Mouse (Mus musculus) CH12.LX (cell line): ENCODE measurements around the gene 1700037H04Rik. TPM values are rescaled to one million over a fixed set of nuclear protein-coding genes. Genes with fewer than 3 reads are reported as not detected.
A peak's percentile ranks its signal among the peaks of the same experiment; 100 is the strongest.

ENCODE experiments used
- DNase-seq: peaks from one replicate; pipeline ENCODE4 v3.0.0-alpha.2; 2013; ENCODE audit errors: extremely low read depth
- H3K27ac ChIP-seq: 2 replicates; pipeline ENCODE4 v1.5.1; 2012; ENCODE audit warnings: low read depth, mild to moderate bottlenecking, control low read depth, moderate library complexity; ENCODE audit not compliant: insufficient read depth
- H3K27me3 ChIP-seq: replicated peaks from 2 replicates; pipeline ENCODE3; 2012; ENCODE audit warnings: inconsistent platforms
- H3K36me3 ChIP-seq, 2 experiments: replicated peaks in 1 of 2; 2 replicates each; pipeline versions ENCODE3 to v1.6.1; 2012; ENCODE audit warnings: inconsistent platforms in 1 of 2, low read length in 1 of 2, mild to moderate bottlenecking in 1 of 2, mixed read lengths in 1 of 2, moderate library complexity in 1 of 2; ENCODE audit not compliant: control insufficient read depth in 1 of 2, insufficient read depth in 1 of 2
- H3K4me1 ChIP-seq, 2 experiments: 2 replicates each; pipeline ENCODE4 v1.6.1; 2012; ENCODE audit warnings: inconsistent platforms in 1 of 2, moderate library complexity in 1 of 2; ENCODE audit not compliant: insufficient read depth in 2 of 2, control insufficient read depth in 1 of 2
- H3K4me2 ChIP-seq: 2 replicates; pipeline ENCODE4 v1.6.1; 2012; ENCODE audit warnings: low read depth, mild to moderate bottlenecking, control low read depth; ENCODE audit not compliant: poor library complexity, insufficient read depth, severe bottlenecking
- H3K4me3 ChIP-seq, 3 experiments: fragments of 150-350 bp in 1 of 3; sonication (generic) in 1 of 3; replicated peaks in 1 of 3; 2 replicates each; pipeline versions ENCODE3 to v1.5.1; 2011 to 2012; ENCODE audit warnings: low read depth in 2 of 3, low read length in 2 of 3, mild to moderate bottlenecking in 2 of 3, moderate library complexity in 2 of 3, control low read depth in 1 of 3, improper control_type of control experiment in 1 of 3, inconsistent platforms in 1 of 3, mixed read lengths in 1 of 3; ENCODE audit not compliant: poor library complexity in 1 of 3
- H3K79me2 ChIP-seq: replicated peaks from 2 replicates; pipeline ENCODE4 v1.6.1; 2012; ENCODE audit warnings: mild to moderate bottlenecking, moderate library complexity; ENCODE audit not compliant: control insufficient read depth, poor library complexity, insufficient read depth, severe bottlenecking; ENCODE audit errors: extremely low read depth
- H3K9ac ChIP-seq: 2 replicates; pipeline ENCODE4 v1.6.1; 2012; ENCODE audit warnings: low read depth, mild to moderate bottlenecking, control low read depth, moderate library complexity; ENCODE audit not compliant: insufficient read depth
- H3K9me3 ChIP-seq: replicated peaks from 2 replicates; pipeline ENCODE3; 2012; ENCODE audit warnings: low read length, inconsistent platforms, mixed read lengths
- ELF1 ChIP-seq: IDR thresholded peaks from 2 replicates; pipeline ENCODE4 v1.6.1; 2014; ENCODE audit warnings: low read depth, mild to moderate bottlenecking, inconsistent platforms, low read length, improper control_type of control experiment
- HCFC1 ChIP-seq: IDR thresholded peaks from 2 replicates; pipeline ENCODE4 v1.6.1; 2012; ENCODE audit warnings: low read depth, mild to moderate bottlenecking, inconsistent platforms, low read length, improper control_type of control experiment
- JUN ChIP-seq: IDR thresholded peaks from 2 replicates; pipeline ENCODE4 v1.6.1; 2011; ENCODE audit warnings: low read depth, mild to moderate bottlenecking, low read length, improper control_type of control experiment, moderate library complexity; ENCODE audit not compliant: insufficient read depth
- KAT2A ChIP-seq: IDR thresholded peaks from 2 replicates; pipeline ENCODE4 v1.6.1; 2012; ENCODE audit warnings: low read length, improper control_type of control experiment, inconsistent platforms; ENCODE audit not compliant: insufficient replicate concordance
- MAX ChIP-seq: IDR thresholded peaks from 2 replicates; pipeline ENCODE4 v1.6.1; 2011; ENCODE audit warnings: low read length, improper control_type of control experiment
- MXI1 ChIP-seq: IDR thresholded peaks from 2 replicates; pipeline ENCODE4 v1.6.1; 2011; ENCODE audit warnings: mild to moderate bottlenecking, low read depth, low read length, improper control_type of control experiment
- NELFE ChIP-seq: IDR thresholded peaks from 2 replicates; pipeline ENCODE4 v1.6.1; 2011; ENCODE audit warnings: low read depth, low read length, improper control_type of control experiment
- POLR2A ChIP-seq: IDR thresholded peaks from 2 replicates; pipeline ENCODE4 v1.6.1; 2011; ENCODE audit warnings: low read depth, mild to moderate bottlenecking, improper control_type of control experiment, low read length
- SIN3A ChIP-seq: IDR thresholded peaks from 2 replicates; pipeline ENCODE4 v1.6.1; 2012; ENCODE audit warnings: low read length, improper control_type of control experiment, inconsistent platforms
- TBP ChIP-seq: conservative IDR thresholded peaks from 2 replicates; pipeline ENCODE4 v1.6.1; 2011; ENCODE audit warnings: low read depth, low read length, improper control_type of control experiment
- UBTF ChIP-seq: IDR thresholded peaks from 2 replicates; pipeline ENCODE4 v1.6.1; 2012; ENCODE audit warnings: low read depth, mild to moderate bottlenecking, inconsistent platforms, low read length, improper control_type of control experiment, moderate library complexity
- USF2 ChIP-seq: conservative IDR thresholded peaks from 2 replicates; pipeline ENCODE4 v1.6.1; 2011; ENCODE audit warnings: low read depth, low read length, improper control_type of control experiment
- ZMIZ1 ChIP-seq: IDR thresholded peaks from 2 replicates; pipeline ENCODE4 v1.6.1; 2012; ENCODE audit warnings: low read depth, mild to moderate bottlenecking, inconsistent platforms, low read length, improper control_type of control experiment
- dilution Hi-C: fragments of 300-500 bp; cut with MboI; formaldehyde crosslinking; loops from 2 replicates; pipeline ENCODE4 v1.14.3; 2020; ENCODE audit warnings: low sequenced_read_pairs; ENCODE audit not compliant: extremely low pct_unique_long_range_greater_than_20kb, extremely low pct_ligation_motif_present
- in situ Hi-C: fragments of 300-500 bp; cut with MboI; formaldehyde crosslinking; loops from 3 replicates; pipeline ENCODE4 v1.14.3; 2019; ENCODE audit warnings: low sequenced_read_pairs, low pct_ligation_motif_present, low pct_unique_long_range_greater_than_20kb, mixed read lengths
- polyA plus RNA-seq: library from polyadenylated mRNA; unstranded; fragments of >175 nt; gene quantifications from 2 replicates; pipeline ENCODE4 v1.2.1, GENCODE M21; 2012; ENCODE audit warnings: low read depth; ENCODE audit not compliant: insufficient read length
- total RNA-seq, 2 experiments: library from RNA; depleted of rRNA; stranded (reverse); fragments of 300-350 nt in 1 of 2; fragments of >200 nt in 1 of 2; gene quantifications; 2 replicates each; pipeline ENCODE4 v1.2.3; 2012 to 2014

Gene 1700037H04Rik
- total and polyA plus RNA-seq, 3 experiments = 16.0 to 40.0 (median 36.5) TPM

GRCm38 (mm10) chr2:131186771-131187601 lies 27.1 kb upstream of the 1700037H04Rik start, which contains the start of the genes Cdc25b and Spef1:
Gene Cdc25b, plus strand, starts transcription at chr2:131186949.
Gene Spef1, minus strand, starts transcription at chr2:131187282.
- Histone ChIP-seq H3K79me2 (no peaks in the 10 kb centered on the region), H3K36me3 (peaks cover 0 to 10% of the 10 kb centered on the region in 2 experiments), H3K9ac (peak within 1 kb of the TSS; percentile 65; the same call in 1 of the 2 replicates), H3K4me1 (peaks cover 23 to 51% of the 10 kb centered on the region in 2 experiments), H3K4me2 (peak within 1 kb of the TSS; percentile 93), H3K4me3 (peak within 1 kb of the TSS; percentile 46 to 82 (median 78)), H3K9me3 (no peaks in the 10 kb centered on the region), H3K27me3 (peaks cover 4% of the 10 kb centered on the region), H3K27ac (no peak within 1 kb of the TSS)
- peak; percentile 80 for DNase-seq
- in situ Hi-C loops = no loop called here
- dilution Hi-C loops = no loop called here
- TF ChIP-seq ELF1 (peak; percentile 56), HCFC1 (no peak), ZMIZ1 (0 out of 2 replicates have a peak, but pooled peaks have one; percentile 31), MXI1 (peak; percentile 27; the same call in 1 of the 2 replicates), SIN3A (peak; percentile 71; the same call in 1 of the 2 replicates), POLR2A (peak; percentile 80), KAT2A (no peak), NELFE (0 out of 2 replicates have a peak, but pooled peaks have one; percentile 9), TBP (peak; percentile 61; the same call in 1 of the 2 replicates), UBTF (0 out of 2 replicates have a peak, but pooled peaks have one; percentile 55), USF2 (no peak)

GRCm38 (mm10) chr2:131186343-131186742 lies 26.5 kb upstream of the 1700037H04Rik start:
- in situ Hi-C loops = no loop called here
- DNase-seq = no peak
- TF ChIP-seq JUN = no peak
- peak; percentile 37; the same call in 1 of the 2 replicates for TF ChIP-seq NELFE
- TF ChIP-seq MXI1 = peak; percentile 50
- TF ChIP-seq MAX = peak; percentile 73
- TF ChIP-seq, all 38 proteins: peak for 3

More at GRCm38 (mm10) chr2:131186343-131186742, 26.5 kb upstream of the 1700037H04Rik start:
- H3K4me1 ChIP-seq = peaks cover 20 to 45% of the 10 kb centered on the region in 2 experiments
- peaks cover 4% of the 10 kb centered on the region for H3K27me3 ChIP-seq
- peak overlapping the region; percentile 6; the same call in 1 of the 2 replicates for H3K9ac ChIP-seq
- H3K36me3 ChIP-seq = peaks cover 0 to 4% of the 10 kb centered on the region in 2 experiments
- H3K4me3 ChIP-seq = peak overlapping the region; percentile 40 to 78 (median 42)
- no peaks in the 10 kb centered on the region for H3K9me3 ChIP-seq
- no peak overlapping the region for H3K27ac ChIP-seq
- no peaks in the 10 kb centered on the region for H3K79me2 ChIP-seq
- peak overlapping the region; percentile 93 for H3K4me2 ChIP-seq
- dilution Hi-C loops = no loop called here
